Mouse (Mus musculus): ENCODE measurements around the gene Gm20388.
A peak's percentile ranks its signal among the peaks of the same experiment; 100 is the strongest.

Gm20388 gene

GRCm38 (mm10) chr8:122281317-122282034, 2370.8 kb downstream of the Gm20388 start:
- peak; percentile 94 for DNase-seq (ENCODE audit: low read depth, low spot score)

- no peak for DNase-seq (ENCODE audit: low read depth, low spot score)
Observed at GRCm38 (mm10) chr8:122282035-122282358, 2371.4 kb downstream of the Gm20388 start, which contains the start of gene Zfpm1. Zfpm1 (plus strand) TSS chr8:122282141.

GRCm38 (mm10) chr8:122282501-122283355, 2372.1 kb downstream of the Gm20388 start:
- DNase-seq (ENCODE audit: low read depth, low spot score): no peak

GRCm38 (mm10) chr8:122283356-122284202, 2372.9 kb downstream of the Gm20388 start:
- DNase-seq (ENCODE audit: low read depth, low spot score): no peak

GRCm38 (mm10) chr8:122284203-122284658, 2373.6 kb downstream of the Gm20388 start:
- no peak for DNase-seq (ENCODE audit: low read depth, low spot score)

- no peak for DNase-seq (ENCODE audit: low read depth, low spot score)
Observed at GRCm38 (mm10) chr8:122284659-122285261, 2374.1 kb downstream of the Gm20388 start.

GRCm38 (mm10) chr8:122285727-122286126, 2375.1 kb downstream of the Gm20388 start:
- no peak for DNase-seq (ENCODE audit: low read depth, low spot score)

- no peak for DNase-seq (ENCODE audit: low read depth, low spot score)
Observed at GRCm38 (mm10) chr8:122286899-122287298, 2376.3 kb downstream of the Gm20388 start.

GRCm38 (mm10) chr8:122287742-122288141, 2377.1 kb downstream of the Gm20388 start:
- no peak for DNase-seq (ENCODE audit: low read depth, low spot score)

GRCm38 (mm10) chr8:122288344-122288743, 2377.7 kb downstream of the Gm20388 start:
- DNase-seq (ENCODE audit: low read depth, low spot score): no peak

GRCm38 (mm10) chr8:122291075-122291474, 2380.4 kb downstream of the Gm20388 start:
- no peak for DNase-seq (ENCODE audit: low read depth, low spot score)

GRCm38 (mm10) chr8:122291549-122291948, 2380.9 kb downstream of the Gm20388 start:
- DNase-seq (ENCODE audit: low read depth, low spot score): peak; percentile 78

- no peak for DNase-seq (ENCODE audit: low read depth, low spot score)
Observed at GRCm38 (mm10) chr8:122293484-122293883, 2382.8 kb downstream of the Gm20388 start.

GRCm38 (mm10) chr8:122294273-122294683, 2383.6 kb downstream of the Gm20388 start:
- no peak for DNase-seq (ENCODE audit: low read depth, low spot score)

GRCm38 (mm10) chr8:122295389-122295788, 2384.7 kb downstream of the Gm20388 start:
- no peak for DNase-seq (ENCODE audit: low read depth, low spot score)

- no peak for DNase-seq (ENCODE audit: low read depth, low spot score)
Observed at GRCm38 (mm10) chr8:122296173-122297001, 2385.7 kb downstream of the Gm20388 start.

- no peak for DNase-seq (ENCODE audit: low read depth, low spot score)
Observed at GRCm38 (mm10) chr8:122299581-122300254, 2389.1 kb downstream of the Gm20388 start.

- no peak for DNase-seq (ENCODE audit: low read depth, low spot score)
Observed at GRCm38 (mm10) chr8:122301081-122301480, 2390.4 kb downstream of the Gm20388 start.

- DNase-seq (ENCODE audit: low read depth, low spot score): no peak
Observed at GRCm38 (mm10) chr8:122301866-122302265, 2391.2 kb downstream of the Gm20388 start.

- DNase-seq (ENCODE audit: low read depth, low spot score): no peak
Observed at GRCm38 (mm10) chr8:122303451-122303850, 2392.8 kb downstream of the Gm20388 start.

Data from retina, adult 2 months (tissue).